Mouse (Mus musculus) hindbrain, embryonic 14.5 days (tissue): ENCODE data around the gene Dpt. TPM values are rescaled to one million over a fixed set of nuclear protein-coding genes. Genes with fewer than 3 reads are reported as not detected.

Source experiments
- ATAC-seq: fragments of 200-750 bp; cut with Nextera tagmentation; 2 replicates; pipeline ENCODE4 v1.8.0; 2017; ENCODE audit warnings: moderate number of reproducible peaks, mild to moderate bottlenecking, moderate TSS enrichment, moderate library complexity; ENCODE audit not compliant: low FRiP score
- DNase-seq: peaks from one replicate; pipeline ENCODE4 v3.0.0-alpha.2; 2015; ENCODE audit warnings: low spot score
- H3K27ac ChIP-seq: fragments of 300-500 bp; sonication (generic); 2 replicates; pipeline ENCODE4 v1.5.1; 2014; ENCODE audit warnings: mild to moderate bottlenecking, moderate library complexity
- H3K27me3 ChIP-seq: fragments of 300-500 bp; sonication (generic); 2 replicates; pipeline ENCODE4 v1.6.1; 2014; ENCODE audit warnings: mild to moderate bottlenecking, low read length, mixed read lengths; ENCODE audit not compliant: control insufficient read depth, insufficient read depth
- H3K36me3 ChIP-seq: fragments of 300-500 bp; sonication (generic); replicated peaks from 2 replicates; pipeline ENCODE4 v1.6.1; 2014; ENCODE audit not compliant: control insufficient read depth, insufficient read depth
- H3K4me1 ChIP-seq: fragments of 300-500 bp; sonication (generic); replicated peaks from 2 replicates; pipeline ENCODE4 v1.6.1; 2014; ENCODE audit warnings: antibody characterized with exemption, low read length, mixed read lengths; ENCODE audit not compliant: control insufficient read depth, insufficient read depth
- H3K4me2 ChIP-seq: fragments of 300-500 bp; sonication (generic); replicated peaks from 2 replicates; pipeline ENCODE4 v1.6.1; 2014; ENCODE audit warnings: mild to moderate bottlenecking, moderate library complexity
- H3K4me3 ChIP-seq: fragments of 300-500 bp; sonication (generic); replicated peaks from 2 replicates; pipeline ENCODE4 v1.5.1; 2014; ENCODE audit warnings: mild to moderate bottlenecking, low read length
- H3K9ac ChIP-seq: fragments of 300-500 bp; sonication (generic); 2 replicates; pipeline ENCODE4 v1.6.1; 2014
- H3K9me3 ChIP-seq: fragments of 300-500 bp; sonication (generic); 2 replicates; pipeline ENCODE4 v1.6.1; 2016; ENCODE audit warnings: low read length; ENCODE audit not compliant: control insufficient read depth
- WGBS: fragments of 180-500 bp; shearing (Covaris S2); extraction: QIAGEN DNeasy Blood & Tissue Kit; methylation state at CpG from one replicate; pipeline ENCODE4 v1.1.7; 2014; 5-methylcytosine and 5-hydroxymethylcytosine counted together
- polyA plus RNA-seq: library from polyadenylated mRNA; unstranded; fragments of >200 nt; fragmentation: Nextera tagmentation; extraction: Ambion mirVana; gene quantifications from 2 replicates; pipeline ENCODE4 v1.2.1, GENCODE M21; 2014

Gene Dpt
- 0.55 and 0.70 TPM in 2 replicates for polyA plus RNA-seq

DNA sequence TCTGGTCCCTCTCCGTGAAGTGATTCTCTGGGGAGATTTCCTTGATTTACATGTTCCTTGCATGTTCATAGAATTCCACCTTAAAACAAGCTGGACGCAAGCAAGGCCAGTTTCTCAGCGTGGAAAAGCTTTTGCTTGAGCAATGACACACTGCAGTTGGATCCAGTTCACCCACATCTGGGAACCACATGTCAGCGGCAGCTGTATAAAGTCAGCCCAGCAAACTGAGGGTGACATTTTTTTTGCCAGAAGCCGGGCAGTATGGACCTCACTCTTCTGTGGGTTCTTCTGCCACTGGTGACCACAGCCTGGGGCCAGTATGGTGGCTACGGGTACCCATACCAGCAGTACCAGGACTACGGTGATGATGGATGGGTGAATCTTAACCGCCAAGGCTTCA lies at the start of gene Dpt:
TSS of gene Dpt (plus strand) at position 174 of the 400 bp plus-strand sequence.
- H3K4me1 ChIP-seq, result no peaks in the 10 kb centered on the region
- 88% methylated on average over 8 of the region's 8 CpGs for WGBS
- H3K9me3 ChIP-seq, result no peaks in the 10 kb centered on the region
- no peak for DNase-seq
- no peak within 1 kb of the TSS for H3K9ac ChIP-seq
- H3K27me3 ChIP-seq, result no peaks in the 10 kb centered on the region
- ATAC-seq, result no peak
- no peak within 1 kb of the TSS for H3K4me2 ChIP-seq
- H3K27ac ChIP-seq, result no peak within 1 kb of the TSS
- no peaks in the 10 kb centered on the region for H3K36me3 ChIP-seq
- no peak within 1 kb of the TSS for H3K4me3 ChIP-seq

GRCm38 (mm10) chr1:164753736-164754135 lies 42.7 kb upstream of the Dpt start:
- Histone ChIP-seq H3K27ac (no peak overlapping the region), H3K4me3 (no peak overlapping the region), H3K4me2 (no peak overlapping the region), H3K9ac (no peak overlapping the region), H3K27me3 (no peaks in the 10 kb centered on the region), H3K9me3 (no peaks in the 10 kb centered on the region), H3K36me3 (no peaks in the 10 kb centered on the region), H3K4me1 (no peaks in the 10 kb centered on the region)
- no peak for DNase-seq
- 91% methylated on average over 4 of the region's 4 CpGs for WGBS
- no peak for ATAC-seq

- H3K27me3 ChIP-seq, result no peaks in the 10 kb centered on the region
- H3K9me3 ChIP-seq, result no peaks in the 10 kb centered on the region
- H3K4me2 ChIP-seq, result no peak overlapping the region
- 82% methylated on average over 3 of the region's 3 CpGs for WGBS
- ATAC-seq (no peak), DNase-seq (no peak)
- H3K9ac ChIP-seq, result no peak overlapping the region
- H3K27ac ChIP-seq, result no peak overlapping the region
- H3K36me3 ChIP-seq, result no peaks in the 10 kb centered on the region
- H3K4me3 ChIP-seq, result no peak overlapping the region
- H3K4me1 ChIP-seq, result no peaks in the 10 kb centered on the region
These were observed 40.8 kb upstream of the Dpt start for GRCm38 (mm10) chr1:164755671-164756070.

DNA sequence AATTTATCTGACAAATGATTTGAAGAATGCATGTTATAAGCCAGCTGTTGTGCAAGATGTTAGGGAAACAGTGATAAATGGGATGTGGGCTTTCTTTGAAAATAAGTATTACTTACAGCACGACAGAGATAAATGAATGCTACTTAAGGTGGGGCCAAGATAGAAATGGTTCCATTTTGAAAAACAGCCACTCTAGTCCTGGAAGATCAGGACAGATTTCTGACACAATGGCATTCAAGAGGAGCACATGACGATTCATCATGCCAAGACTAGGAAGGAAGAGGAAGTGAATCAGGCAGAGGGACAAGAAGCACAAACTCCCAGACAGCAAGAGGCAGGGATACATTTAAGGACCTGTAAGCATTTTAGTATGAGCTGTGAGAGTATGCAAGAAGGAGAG lies 39.5 kb upstream of the Dpt start:
- no peak overlapping the region for H3K9ac ChIP-seq
- H3K4me2 ChIP-seq, result no peak overlapping the region
- 77% methylated on average over 2 of the region's 2 CpGs for WGBS
- DNase-seq, result no peak
- H3K9me3 ChIP-seq, result no peaks in the 10 kb centered on the region
- ATAC-seq, result no peak
- no peak overlapping the region for H3K27ac ChIP-seq
- no peaks in the 10 kb centered on the region for H3K4me1 ChIP-seq
- H3K36me3 ChIP-seq, result no peaks in the 10 kb centered on the region
- no peaks in the 10 kb centered on the region for H3K27me3 ChIP-seq
- no peak overlapping the region for H3K4me3 ChIP-seq

GRCm38 (mm10) chr1:164758401-164758800 lies 38.0 kb upstream of the Dpt start:
- Histone ChIP-seq H3K27me3 (no peaks in the 10 kb centered on the region), H3K4me2 (no peak overlapping the region), H3K9ac (no peak overlapping the region), H3K4me3 (no peak overlapping the region), H3K4me1 (no peaks in the 10 kb centered on the region), H3K27ac (no peak overlapping the region), H3K9me3 (0 out of 2 replicates have a peak, but pooled peaks cover 2% of the 10 kb centered on the region), H3K36me3 (no peaks in the 10 kb centered on the region)
- WGBS, result 70% methylated on average over 2 of the region's 2 CpGs
- ATAC-seq (no peak), DNase-seq (no peak)

GRCm38 (mm10) chr1:164762276-164762675 lies 34.2 kb upstream of the Dpt start:
- no peaks in the 10 kb centered on the region for H3K4me1 ChIP-seq
- DNase-seq (no peak), ATAC-seq (no peak)
- 0 out of 2 replicates have a peak, but pooled peaks cover 6% of the 10 kb centered on the region for H3K9me3 ChIP-seq
- no peak overlapping the region for H3K4me2 ChIP-seq
- no peaks in the 10 kb centered on the region for H3K27me3 ChIP-seq
- H3K9ac ChIP-seq, result no peak overlapping the region
- H3K36me3 ChIP-seq, result no peaks in the 10 kb centered on the region
- H3K4me3 ChIP-seq, result no peak overlapping the region
- WGBS, result 75% methylated on average over 2 of the region's 2 CpGs
- H3K27ac ChIP-seq, result no peak overlapping the region

DNA sequence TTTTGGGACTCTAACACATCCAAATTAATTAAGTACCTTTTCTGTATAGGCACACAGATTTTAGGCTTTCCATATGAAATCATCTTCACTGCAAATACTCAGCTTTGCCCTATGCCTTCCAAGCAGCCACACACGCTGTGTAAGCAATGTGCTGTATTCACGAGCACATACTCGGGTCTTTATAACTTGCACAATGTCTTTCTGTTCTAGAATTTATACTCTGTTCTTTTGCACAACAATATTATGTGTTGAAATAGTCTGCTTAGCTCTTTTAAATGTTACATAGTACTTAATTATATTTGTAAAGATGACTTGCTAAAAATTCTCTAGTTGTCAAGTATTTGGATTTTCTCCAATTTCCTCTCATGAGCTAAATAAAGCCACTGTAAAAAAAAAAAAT lies 29.8 kb upstream of the Dpt start:
- WGBS, result 83% methylated on average over 3 of the region's 3 CpGs
- Histone ChIP-seq H3K27ac (no peak overlapping the region), H3K4me3 (no peak overlapping the region), H3K9ac (no peak overlapping the region), H3K9me3 (0 out of 2 replicates have a peak, but pooled peaks cover 6% of the 10 kb centered on the region), H3K4me2 (no peak overlapping the region), H3K36me3 (no peaks in the 10 kb centered on the region), H3K27me3 (no peaks in the 10 kb centered on the region), H3K4me1 (no peaks in the 10 kb centered on the region)
- no peak for ATAC-seq
- no peak for DNase-seq

GRCm38 (mm10) chr1:164770611-164771010 lies 25.8 kb upstream of the Dpt start:
- Histone ChIP-seq H3K9ac (no peak overlapping the region), H3K4me1 (no peaks in the 10 kb centered on the region), H3K27ac (no peak overlapping the region), H3K27me3 (no peaks in the 10 kb centered on the region), H3K4me3 (no peak overlapping the region), H3K36me3 (no peaks in the 10 kb centered on the region), H3K4me2 (no peak overlapping the region), H3K9me3 (no peaks in the 10 kb centered on the region)
- no peak for DNase-seq
- no peak for ATAC-seq
- WGBS, result 85% methylated on average over 7 of the region's 7 CpGs

GRCm38 (mm10) chr1:164780851-164781510 lies 15.5 kb upstream of the Dpt start:
- Histone ChIP-seq H3K27me3 (no peaks in the 10 kb centered on the region), H3K9ac (no peak overlapping the region), H3K4me1 (no peaks in the 10 kb centered on the region), H3K9me3 (no peaks in the 10 kb centered on the region), H3K4me2 (no peak overlapping the region), H3K27ac (no peak overlapping the region), H3K4me3 (no peak overlapping the region), H3K36me3 (no peaks in the 10 kb centered on the region)
- ATAC-seq, result no peak
- WGBS, result 52% methylated on average over 7 of the region's 7 CpGs
- no peak for DNase-seq

DNA sequence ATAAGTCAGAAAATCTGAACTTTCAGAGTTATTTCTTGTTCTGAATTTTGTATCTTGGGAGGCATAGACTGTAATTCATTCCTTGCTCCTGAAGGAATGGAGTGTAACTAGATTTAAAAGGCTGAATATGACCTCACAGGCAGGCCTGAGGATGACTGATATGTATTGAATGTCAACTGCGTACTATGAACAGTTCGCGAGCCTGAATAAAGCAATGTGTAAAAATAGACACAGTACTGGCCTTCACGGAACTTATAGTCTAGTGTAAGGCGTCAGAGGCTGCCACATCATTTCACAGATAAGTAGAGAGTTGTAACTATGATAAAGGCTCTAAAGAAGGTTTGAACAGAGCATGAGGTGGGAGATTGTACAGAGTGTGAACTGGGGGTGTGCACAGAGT lies 10.3 kb upstream of the Dpt start:
- 96% methylated on average over 5 of the region's 5 CpGs for WGBS
- no peak for ATAC-seq
- Histone ChIP-seq H3K27me3 (no peaks in the 10 kb centered on the region), H3K36me3 (no peaks in the 10 kb centered on the region), H3K4me1 (no peaks in the 10 kb centered on the region), H3K9ac (no peak overlapping the region), H3K4me2 (no peak overlapping the region), H3K27ac (no peak overlapping the region), H3K9me3 (no peaks in the 10 kb centered on the region), H3K4me3 (no peak overlapping the region)
- DNase-seq, result no peak
